Mouse (Mus musculus) 3T3-L1 (cell line): ENCODE data around the gene Slc16a9.

Experiments used
- DNase-seq: peaks from one replicate; pipeline ENCODE4 v3.0.0-alpha.2; 2015; ENCODE audit warnings: low read depth, low spot score

Slc16a9 gene

GRCm38 (mm10) chr10:70299653-70300052 is 54.8 kb downstream of the Slc16a9 start:
- no peak for DNase-seq

- DNase-seq: no peak
Observed at GRCm38 (mm10) chr10:70301190-70301589, 56.3 kb downstream of the Slc16a9 start.

DNA sequence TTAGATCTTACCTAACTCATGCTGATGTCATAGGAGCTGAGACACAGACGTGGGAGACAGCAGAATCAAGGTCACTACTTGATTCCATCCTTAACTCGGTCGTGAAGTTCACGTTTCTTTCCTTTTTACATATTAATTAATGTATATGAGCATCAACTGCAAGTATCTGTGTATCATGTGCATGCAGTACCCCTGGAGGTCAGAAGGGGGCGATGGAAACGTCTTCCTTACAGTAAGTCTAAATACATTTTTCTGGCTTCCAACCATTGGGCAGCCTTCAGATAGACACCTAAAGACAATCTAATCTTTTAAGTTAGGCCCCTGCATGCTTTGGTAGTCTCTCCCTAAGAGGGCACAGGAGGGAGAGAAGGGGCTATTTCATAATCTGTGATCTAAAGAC is 58.3 kb downstream of the Slc16a9 start:
- DNase-seq: peak; percentile 31

GRCm38 (mm10) chr10:70305683-70306082 is 60.8 kb downstream of the Slc16a9 start:
- DNase-seq: no peak

- DNase-seq: no peak
Observed at GRCm38 (mm10) chr10:70309416-70309815, 64.5 kb downstream of the Slc16a9 start.

DNA sequence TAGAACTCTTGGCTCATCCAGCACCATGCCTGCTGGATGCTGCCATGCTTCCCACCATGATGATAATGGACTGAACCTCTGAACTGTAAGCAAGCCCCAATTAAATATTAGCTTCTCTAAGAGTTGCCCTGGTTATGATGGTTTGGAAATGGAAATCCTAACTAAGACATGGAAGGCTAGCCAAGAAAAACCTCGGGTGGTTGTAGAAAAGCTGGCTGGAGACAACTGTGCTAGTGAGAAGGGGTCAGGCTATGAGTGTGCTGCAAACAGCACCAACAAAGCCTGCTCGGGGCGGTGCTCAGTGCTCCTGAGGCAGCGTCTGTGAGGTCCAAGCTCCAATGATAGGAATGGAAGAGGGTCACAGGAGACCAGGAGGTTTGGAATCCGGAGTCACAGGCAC is 65.7 kb downstream of the Slc16a9 start:
- no peak for DNase-seq

- no peak for DNase-seq
Observed at GRCm38 (mm10) chr10:70315895-70316294, 71.0 kb downstream of the Slc16a9 start.

DNA sequence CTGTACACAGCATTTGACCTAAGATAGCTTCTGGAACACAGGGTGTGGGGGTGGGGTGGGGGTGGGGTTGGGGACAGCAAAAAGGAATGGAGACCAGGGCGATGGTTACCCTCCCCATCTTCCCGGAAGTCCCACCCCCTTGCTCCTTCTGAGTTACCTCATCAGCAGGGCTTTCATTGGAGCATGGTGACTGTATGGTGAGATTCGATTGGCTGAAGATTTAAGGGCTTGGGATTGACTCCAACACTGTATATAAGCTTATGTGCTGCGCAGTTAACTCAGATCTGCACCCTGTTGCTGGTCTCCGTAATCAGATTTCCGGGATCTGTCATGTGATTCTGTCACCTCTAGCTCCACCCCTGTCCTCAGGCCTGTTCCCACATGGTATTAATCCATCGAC is 72.0 kb downstream of the Slc16a9 start:
- DNase-seq: no peak

DNA sequence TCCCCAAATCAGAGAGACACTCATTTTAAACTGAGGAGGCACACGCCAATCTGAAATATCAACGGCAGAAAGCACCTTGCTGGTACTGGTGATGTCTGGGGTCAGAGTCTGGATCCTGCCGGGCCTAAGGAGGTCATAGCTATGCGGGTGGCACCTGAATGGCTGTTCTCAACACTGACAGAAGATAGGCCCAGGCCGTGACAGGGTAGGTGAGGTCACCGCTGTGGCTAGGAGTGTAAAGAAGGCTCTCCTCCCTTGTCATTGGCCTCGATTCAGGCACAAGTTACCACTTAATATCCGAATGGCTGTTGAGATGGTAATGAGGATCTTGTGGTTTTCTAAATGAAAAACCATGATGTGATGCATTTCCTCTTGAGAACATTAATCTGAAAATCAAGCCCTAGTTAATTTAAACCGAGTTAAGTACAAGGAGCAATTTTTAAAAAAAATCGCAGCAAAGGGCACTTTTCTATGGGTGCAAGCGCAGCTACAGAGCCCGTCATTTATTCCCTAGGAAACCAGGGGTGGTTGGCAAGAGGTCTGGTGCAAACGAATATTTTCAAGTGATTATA is 72.6 kb downstream of the Slc16a9 start:
- DNase-seq: no peak

GRCm38 (mm10) chr10:70318630-70319029 is 73.7 kb downstream of the Slc16a9 start:
- DNase-seq: peak; percentile 90

GRCm38 (mm10) chr10:70325518-70325917 is 80.6 kb downstream of the Slc16a9 start:
- no peak for DNase-seq

- no peak for DNase-seq
Observed at GRCm38 (mm10) chr10:70327331-70327730, 82.4 kb downstream of the Slc16a9 start.

DNA sequence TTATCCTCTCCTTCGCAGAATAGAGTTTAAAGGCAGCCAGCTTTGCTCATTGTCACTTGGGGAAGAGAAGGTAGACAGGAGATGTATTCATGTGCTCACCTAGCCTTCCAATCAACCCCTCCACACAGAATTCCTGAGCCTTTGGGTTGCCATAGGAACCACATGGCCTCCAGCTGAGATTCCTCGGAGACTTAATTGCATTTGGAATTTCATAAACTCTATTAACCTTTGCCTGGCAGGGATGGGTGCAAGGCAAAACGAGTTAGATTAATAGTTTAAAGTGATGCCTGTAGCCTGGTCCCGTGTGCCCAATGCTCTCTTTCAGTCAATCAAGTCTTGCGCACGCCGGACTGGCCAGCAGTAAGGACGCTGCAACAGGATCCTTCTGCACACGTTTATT is 83.2 kb downstream of the Slc16a9 start:
- DNase-seq: no peak
